Mouse (Mus musculus) E14TG2a.4 (cell line): ENCODE data around the gene Vgll4.

ENCODE experiments used
- CTCF ChIP-seq: conservative IDR thresholded peaks from 2 replicates; pipeline ENCODE4 v1.5.1; 2014; ENCODE audit warnings: low read length
- NANOG ChIP-seq: IDR thresholded peaks from 2 replicates; pipeline ENCODE4 v1.6.1; 2014; ENCODE audit warnings: borderline replicate concordance, low read length, mixed read lengths

GRCm38 (mm10) chr6:114848761-114849160 is 121.0 kb downstream of the Vgll4 start:
- TF ChIP-seq CTCF (no peak), NANOG (no peak)
